Mouse (Mus musculus) hematopoietic stem cell, adult 5-6 weeks (primary cell): ENCODE data around the gene Manba. TPM values are rescaled to one million over a fixed set of nuclear protein-coding genes. Genes with fewer than 3 reads are reported as not detected.

Experiments
- total RNA-seq: library from RNA; stranded (forward); fragments of 172-1452, 232-1000 nt; gene quantifications from 2 replicates; pipeline ENCODE4 v1.2.3, GENCODE M21; 2017

The Manba gene
- total RNA-seq, 1 experiment from 2014 or later, result 31.6 TPM

Other genes starting within 250 kb of the Manba start
- 8.4 and 10.1 TPM in 2 replicates for gene Bdh2, start 204.4 kb upstream of the Manba start, total RNA-seq
- gene Slc9b2, start 177.9 kb upstream of the Manba start, total RNA-seq, result 0.60 and 2.1 TPM in 2 replicates
- 0.56 and 2.0 TPM in 2 replicates for gene Slc9b1, start 137.6 kb upstream of the Manba start, total RNA-seq
- gene Cisd2, start 61.7 kb upstream of the Manba start, total RNA-seq, result 68.9 and 74.7 TPM in 2 replicates
- 650 and 1,047 TPM in 2 replicates for gene Ube2d3, start 47.5 kb upstream of the Manba start, total RNA-seq
- 128 and 160 TPM in 2 replicates for gene Nfkb1, start 205.9 kb downstream of the Manba start, total RNA-seq